Mouse (Mus musculus) MEL (cell line): ENCODE results near the gene Tbr1. TPM values are rescaled to one million over a fixed set of nuclear protein-coding genes. Genes with fewer than 3 reads are reported as not detected.

Source experiments
- DNase-seq: peaks from one replicate; pipeline ENCODE4 v3.0.0; 2011; ENCODE audit warnings: low read depth, low spot score
- H3K27ac ChIP-seq: 2 replicates; pipeline ENCODE4 v1.5.1; 2012; ENCODE audit warnings: low read depth, mild to moderate bottlenecking, control low read depth, low read length, moderate library complexity; ENCODE audit not compliant: control insufficient read depth
- H3K27me3 ChIP-seq, 2 experiments: fragments of 150-350 bp in 1 of 2; sonication (generic) in 1 of 2; 2 replicates each; pipeline ENCODE4 v1.6.1; 2012; ENCODE audit warnings: low read length in 2 of 2, mild to moderate bottlenecking in 2 of 2, improper control_type of control experiment in 1 of 2, moderate library complexity in 1 of 2; ENCODE audit not compliant: insufficient read depth in 2 of 2, control insufficient read depth in 1 of 2
- H3K36me3 ChIP-seq, 2 experiments: 2 replicates each; pipeline ENCODE4 v1.6.1; 2012 to 2014; ENCODE audit warnings: low read length in 2 of 2, improper control_type of control experiment in 1 of 2, inconsistent platforms in 1 of 2, mild to moderate bottlenecking in 1 of 2; ENCODE audit not compliant: insufficient read depth in 2 of 2, control insufficient read depth in 1 of 2
- H3K4me1 ChIP-seq, 2 experiments: fragments of 150-350 bp in 1 of 2; sonication (generic) in 1 of 2; 2 replicates each; pipeline ENCODE4 v1.6.1; 2012; ENCODE audit warnings: low read length in 2 of 2, improper control_type of control experiment in 1 of 2, mild to moderate bottlenecking in 1 of 2; ENCODE audit not compliant: insufficient read depth in 2 of 2, control insufficient read depth in 1 of 2
- H3K4me3 ChIP-seq, 2 experiments: fragments of 150-350 bp in 1 of 2; sonication (generic) in 1 of 2; 2 replicates each; pipeline ENCODE4 v1.5.1; 2012; ENCODE audit warnings: low read depth in 2 of 2, low read length in 2 of 2, mild to moderate bottlenecking in 2 of 2, moderate library complexity in 2 of 2, control low read depth in 1 of 2, improper control_type of control experiment in 1 of 2; ENCODE audit not compliant: control insufficient read depth in 1 of 2, insufficient read depth in 1 of 2
- H3K79me2 ChIP-seq: 2 replicates; pipeline ENCODE4 v1.6.1; 2012; ENCODE audit warnings: mild to moderate bottlenecking, low read length, moderate library complexity; ENCODE audit not compliant: control insufficient read depth, poor library complexity, insufficient read depth
- H3K9ac ChIP-seq: 2 replicates; pipeline ENCODE4 v1.6.1; 2012; ENCODE audit warnings: low read depth, mild to moderate bottlenecking, control low read depth, low read length, moderate library complexity; ENCODE audit not compliant: control insufficient read depth, poor library complexity, severe bottlenecking
- H3K9me3 ChIP-seq: fragments of 150-350 bp; sonication (generic); replicated peaks from 2 replicates; pipeline ENCODE4 v1.6.1; 2012; ENCODE audit warnings: mild to moderate bottlenecking, low read length, improper control_type of control experiment, moderate library complexity; ENCODE audit not compliant: insufficient read depth
- CHD1 ChIP-seq: IDR thresholded peaks from 2 replicates; pipeline ENCODE4 v1.6.1; 2012; ENCODE audit warnings: low read depth, mild to moderate bottlenecking, inconsistent platforms, low read length, improper control_type of control experiment
- CHD2 ChIP-seq: IDR thresholded peaks from 2 replicates; pipeline ENCODE4 v1.6.1; 2011; ENCODE audit warnings: low read length, improper control_type of control experiment
- E2F4 ChIP-seq: IDR thresholded peaks from 2 replicates; pipeline ENCODE4 v1.6.1; 2011; ENCODE audit warnings: low read depth, low read length, improper control_type of control experiment, borderline replicate concordance
- ELF1 ChIP-seq: IDR thresholded peaks from 2 replicates; pipeline ENCODE4 v1.6.1; 2014; ENCODE audit warnings: low read depth, mild to moderate bottlenecking, inconsistent platforms, low read length, improper control_type of control experiment, moderate library complexity
- EP300 ChIP-seq, 2 experiments: IDR thresholded peaks; 2 replicates each; pipeline ENCODE4 v1.6.1; 2011; ENCODE audit warnings: improper control_type of control experiment in 2 of 2, low read length in 2 of 2, low read depth in 1 of 2, mild to moderate bottlenecking in 1 of 2
- GATA1 ChIP-seq: IDR thresholded peaks from 2 replicates; pipeline ENCODE4 v1.6.1; 2011; ENCODE audit warnings: low read depth, low read length, improper control_type of control experiment
- HCFC1 ChIP-seq: IDR thresholded peaks from 2 replicates; pipeline ENCODE4 v1.6.1; 2012; ENCODE audit warnings: low read depth, mild to moderate bottlenecking, inconsistent platforms, low read length, improper control_type of control experiment, moderate library complexity
- JUND ChIP-seq: IDR thresholded peaks from 2 replicates; pipeline ENCODE4 v1.6.1; 2011; ENCODE audit warnings: low read depth, mild to moderate bottlenecking, improper control_type of control experiment, low read length
- MAZ ChIP-seq: IDR thresholded peaks from 2 replicates; pipeline ENCODE4 v1.6.1; 2012; ENCODE audit warnings: low read depth, mild to moderate bottlenecking, inconsistent platforms, low read length, improper control_type of control experiment
- MXI1 ChIP-seq: IDR thresholded peaks from 2 replicates; pipeline ENCODE4 v1.6.1; 2011; ENCODE audit warnings: mild to moderate bottlenecking, low read depth, low read length, improper control_type of control experiment
- NRF1 ChIP-seq: IDR thresholded peaks from 2 replicates; pipeline ENCODE4 v1.6.1; 2014; ENCODE audit warnings: low read depth, mild to moderate bottlenecking, inconsistent platforms, low read length, improper control_type of control experiment, moderate library complexity; ENCODE audit not compliant: poor library complexity, insufficient read depth, severe bottlenecking
- POLR2AphosphoS2 ChIP-seq: IDR thresholded peaks from 2 replicates; pipeline ENCODE4 v1.6.1; 2011; ENCODE audit warnings: low read length, improper control_type of control experiment
- POLR2AphosphoS5 ChIP-seq: IDR thresholded peaks from 2 replicates; pipeline ENCODE4 v1.6.1; 2012; ENCODE audit warnings: low read depth, borderline replicate concordance, mild to moderate bottlenecking, inconsistent platforms, low read length, moderate library complexity, mixed read lengths
- RAD21 ChIP-seq: IDR thresholded peaks from 2 replicates; pipeline ENCODE4 v1.6.1; 2011; ENCODE audit warnings: mild to moderate bottlenecking, low read depth, low read length, improper control_type of control experiment
- SIN3A ChIP-seq: IDR thresholded peaks from 2 replicates; pipeline ENCODE4 v1.6.1; 2012; ENCODE audit warnings: low read length, improper control_type of control experiment, inconsistent platforms
- SMC3 ChIP-seq: IDR thresholded peaks from 2 replicates; pipeline ENCODE4 v1.6.1; 2011; ENCODE audit warnings: low read depth, low read length, improper control_type of control experiment
- TBP ChIP-seq: IDR thresholded peaks from 2 replicates; pipeline ENCODE4 v1.8.0; 2011; ENCODE audit warnings: low read depth, low read length, improper control_type of control experiment
- TCF12 ChIP-seq: IDR thresholded peaks from 2 replicates; pipeline ENCODE4 v1.6.1; 2014; ENCODE audit warnings: low read depth, mild to moderate bottlenecking, inconsistent platforms, low read length, improper control_type of control experiment, moderate library complexity
- UBTF ChIP-seq: IDR thresholded peaks from 2 replicates; pipeline ENCODE4 v1.6.1; 2012; ENCODE audit warnings: low read depth, mild to moderate bottlenecking, inconsistent platforms, low read length, improper control_type of control experiment, moderate library complexity, borderline replicate concordance; ENCODE audit not compliant: insufficient read depth
- USF1 ChIP-seq: IDR thresholded peaks from 2 replicates; pipeline ENCODE4 v1.6.1; 2014; ENCODE audit warnings: low read depth, mild to moderate bottlenecking, inconsistent platforms, low read length, improper control_type of control experiment, moderate library complexity
- USF2 ChIP-seq, 2 experiments: IDR thresholded peaks; 2 replicates each; pipeline ENCODE4 v1.6.1; 2011 to 2012; ENCODE audit warnings: improper control_type of control experiment in 2 of 2, low read length in 2 of 2, borderline replicate concordance in 1 of 2, inconsistent platforms in 1 of 2, low read depth in 1 of 2, mild to moderate bottlenecking in 1 of 2; ENCODE audit not compliant: insufficient read depth in 1 of 2
- ZNF384 ChIP-seq: IDR thresholded peaks from 2 replicates; pipeline ENCODE4 v1.6.1; 2012; ENCODE audit warnings: low read depth, mild to moderate bottlenecking, inconsistent platforms, low read length, improper control_type of control experiment
- polyA plus RNA-seq, 2 experiments: library from polyadenylated mRNA; stranded (reverse) in 1 of 2; unstranded in 1 of 2; fragments of >175 nt in 1 of 2; fragments of >200 nt in 1 of 2; gene quantifications; 2 replicates each; pipeline versions ENCODE4 v1.2.1 to v1.2.4; 2012; ENCODE audit warnings: low replicate concordance in 2 of 2, low read depth in 1 of 2; ENCODE audit not compliant: insufficient read length in 2 of 2, insufficient read depth in 1 of 2, missing spikeins in 1 of 2
- total RNA-seq: library from RNA; depleted of rRNA; stranded (reverse); fragments of 300-350 nt; gene quantifications from 2 replicates; pipeline ENCODE4 v1.2.3, GENCODE M21; 2012

The Tbr1 gene
- total and polyA plus RNA-seq, 3 experiments: 0.11 TPM; not detected in 2

DNA sequence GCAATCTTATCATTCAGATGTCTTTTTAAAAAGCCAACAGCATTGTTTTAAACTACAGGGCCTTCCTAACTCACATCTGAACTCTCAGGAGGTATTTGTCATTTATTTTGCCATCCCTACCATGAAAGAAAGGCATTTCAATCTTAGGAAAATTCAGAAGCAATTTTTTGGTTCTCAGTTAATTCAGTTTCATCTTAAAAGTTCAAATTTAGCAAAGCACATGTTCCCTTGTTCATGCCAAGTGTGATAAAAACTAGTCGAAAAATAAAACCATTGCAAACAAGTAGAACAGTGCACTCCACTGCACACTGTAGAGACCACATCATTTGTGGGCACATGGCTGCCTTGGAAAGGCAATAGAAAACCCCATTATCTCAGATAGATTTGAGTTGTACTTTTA lies 15.5 kb downstream of the Tbr1 start:
- H3K9ac ChIP-seq: no peak overlapping the region
- DNase-seq: no peak
- peaks cover 0 to 5% of the 10 kb centered on the region in 2 experiments; a peak in 1 of 4 replicates for H3K4me1 ChIP-seq
- H3K9me3 ChIP-seq: no peaks in the 10 kb centered on the region
- TF ChIP-seq CHD2 (no peak), EP300 (IDR thresholded peaks at IDR 0.05; ENCODE audit: low read depth in 1 of 2, low read length in 2 of 2) (0 out of 4 replicates have a peak, but pooled peaks of 1 of the 2 experiments have one; percentile 6), POLR2AphosphoS2 (no peak), HCFC1 (no peak), JUND (no peak), SMC3 (no peak)
- no peaks in the 10 kb centered on the region for H3K27me3 ChIP-seq
- H3K4me3 ChIP-seq: no peak overlapping the region
- no peaks in the 10 kb centered on the region; the same call in 1 of the 2 replicates for H3K79me2 ChIP-seq
- no peak overlapping the region for H3K27ac ChIP-seq
- H3K36me3 ChIP-seq: peaks cover 0 to 2% of the 10 kb centered on the region in 2 experiments; a peak in 2 of 4 replicates

- H3K9ac ChIP-seq: peak overlapping the region; percentile 87
- no peaks in the 10 kb centered on the region; the same call in 1 of the 2 replicates for H3K79me2 ChIP-seq
- DNase-seq: peak; percentile 55
- no peaks in the 10 kb centered on the region for H3K9me3 ChIP-seq
- H3K4me1 ChIP-seq: peaks cover 0 to 7% of the 10 kb centered on the region in 2 experiments; a peak in 2 of 4 replicates
- TF ChIP-seq TBP (peak; percentile 0; the same call in 1 of the 2 replicates), SIN3A (0 out of 2 replicates have a peak, but pooled peaks have one; percentile 20), USF1 (no peak), MXI1 (peak; percentile 49; the same call in 1 of the 2 replicates)
- H3K27me3 ChIP-seq: no peaks in the 10 kb centered on the region
- peaks cover 0 to 6% of the 10 kb centered on the region in 2 experiments; a peak in 2 of 4 replicates for H3K36me3 ChIP-seq
- H3K4me3 ChIP-seq: peak overlapping the region; percentile 93 to 94
- peak overlapping the region; percentile 36 for H3K27ac ChIP-seq
Measured at GRCm38 (mm10) chr2:61820203-61820602, 17.5 kb downstream of the Tbr1 start.

- DNase-seq: no peak
- no peaks in the 10 kb centered on the region for H3K27me3 ChIP-seq
- no peaks in the 10 kb centered on the region; the same call in 1 of the 2 replicates for H3K79me2 ChIP-seq
- no peak overlapping the region for H3K9ac ChIP-seq
- no peak overlapping the region for H3K27ac ChIP-seq
- TF ChIP-seq UBTF (no peak), RAD21 (no peak), EP300 (IDR thresholded peaks at IDR 0.05; ENCODE audit: low read depth in 1 of 2, low read length in 2 of 2) (peak; percentile 51 to 59; a peak in 3 of 4 replicates), JUND (no peak), USF2 (IDR thresholded peaks at IDR 0.05; ENCODE audit: borderline replicate concordance in 1 of 2, insufficient read depth in 1 of 2, low read depth in 1 of 2, low read length in 2 of 2) (no peak), GATA1 (peak; percentile 43; the same call in 1 of the 2 replicates), TCF12 (no peak), POLR2AphosphoS5 (no peak), ELF1 (no peak), POLR2AphosphoS2 (no peak), E2F4 (no peak), CHD1 (no peak), USF1 (peak; percentile 57), NRF1 (no peak), MAZ (no peak), ZNF384 (no peak)
- no peaks in the 10 kb centered on the region for H3K9me3 ChIP-seq
- peaks cover 0 to 4% of the 10 kb centered on the region in 2 experiments; a peak in 2 of 4 replicates for H3K4me1 ChIP-seq
- peaks cover 0 to 6% of the 10 kb centered on the region in 2 experiments; a peak in 2 of 4 replicates for H3K36me3 ChIP-seq
- H3K4me3 ChIP-seq: no peak overlapping the region
Measured at GRCm38 (mm10) chr2:61823426-61824140, 20.9 kb downstream of the Tbr1 start.
